Mouse (Mus musculus) forebrain, embryonic 11.5 days (tissue): Measurements from ENCODE around the gene Agpat4. TPM values are rescaled to one million over a fixed set of nuclear protein-coding genes. Genes with fewer than 3 reads are reported as not detected.

ENCODE experiments used
- ATAC-seq: fragments of 200-750 bp; cut with Nextera tagmentation; replicated peaks from 2 replicates; pipeline ENCODE4 v1.8.0; 2017; ENCODE audit warnings: moderate TSS enrichment; ENCODE audit not compliant: low FRiP score
- DNase-seq: peaks from one replicate; pipeline ENCODE4 v3.0.0-alpha.2; 2017; ENCODE audit warnings: low spot score
- H3K27ac ChIP-seq: fragments of 300-500 bp; sonication (generic); 2 replicates; pipeline ENCODE4 v1.5.1; 2014; ENCODE audit warnings: low read depth, low read length
- H3K27me3 ChIP-seq: fragments of 300-500 bp; sonication (generic); 2 replicates; pipeline ENCODE4 v1.6.1; 2014; ENCODE audit warnings: mild to moderate bottlenecking, low read length, mixed read lengths; ENCODE audit not compliant: control insufficient read depth, insufficient read depth
- H3K36me3 ChIP-seq: fragments of 300-500 bp; sonication (generic); 2 replicates; pipeline ENCODE4 v1.6.1; 2014; ENCODE audit warnings: mild to moderate bottlenecking, low read length, moderate library complexity, mixed read lengths; ENCODE audit not compliant: control insufficient read depth, insufficient read depth
- H3K4me1 ChIP-seq: fragments of 300-500 bp; sonication (generic); replicated peaks from 2 replicates; pipeline ENCODE4 v1.6.1; 2014; ENCODE audit warnings: low read length, mixed read lengths; ENCODE audit not compliant: control insufficient read depth, insufficient read depth
- H3K4me2 ChIP-seq: fragments of 300-500 bp; sonication (generic); 2 replicates; pipeline ENCODE4 v1.6.1; 2014; ENCODE audit warnings: low read depth, mild to moderate bottlenecking, low read length, moderate library complexity, mixed read lengths; ENCODE audit not compliant: severe bottlenecking
- H3K4me3 ChIP-seq: fragments of 300-500 bp; sonication (generic); 2 replicates; pipeline ENCODE4 v1.5.1; 2014; ENCODE audit warnings: low read depth, low read length
- H3K9ac ChIP-seq: fragments of 300-500 bp; sonication (generic); 2 replicates; pipeline ENCODE4 v1.6.1; 2014; ENCODE audit warnings: low read length
- H3K9me3 ChIP-seq: fragments of 300-500 bp; sonication (generic); 2 replicates; pipeline ENCODE4 v1.6.1; 2016; ENCODE audit warnings: low read length, mixed read lengths; ENCODE audit not compliant: control insufficient read depth
- WGBS: fragments of 180-500 bp; shearing (Covaris S2); extraction: QIAGEN DNeasy Blood & Tissue Kit; methylation state at CpG from one replicate; pipeline ENCODE4 v1.1.7; 2014; 5-methylcytosine and 5-hydroxymethylcytosine counted together
- polyA plus RNA-seq: library from polyadenylated mRNA; unstranded; fragments of >200 nt; fragmentation: Nextera tagmentation; extraction: Ambion mirVana; gene quantifications from 2 replicates; pipeline ENCODE4 v1.2.1, GENCODE M21; 2014

The Agpat4 gene
- polyA plus RNA-seq, 1 experiment from 2014 or later: 35.6 TPM

- Histone ChIP-seq H3K27ac (no peak overlapping the region), H3K9ac (no peak overlapping the region), H3K9me3 (no peaks in the 10 kb centered on the region), H3K4me3 (no peak overlapping the region), H3K36me3 (peaks cover 3% of the 10 kb centered on the region; the same call in 1 of the 2 replicates), H3K27me3 (no peaks in the 10 kb centered on the region), H3K4me1 (no peaks in the 10 kb centered on the region), H3K4me2 (no peak overlapping the region)
- no peak for ATAC-seq
- WGBS: 91% methylated on average over 7 of the region's 7 CpGs
- no peak for DNase-seq
These were observed 112.6 kb downstream of the Agpat4 start for GRCm38 (mm10) chr17:12231087-12231486.

- no peaks in the 10 kb centered on the region for H3K27me3 ChIP-seq
- peaks cover 3% of the 10 kb centered on the region; the same call in 1 of the 2 replicates for H3K36me3 ChIP-seq
- no peak overlapping the region for H3K27ac ChIP-seq
- DNase-seq (no peak), ATAC-seq (no peak)
- H3K4me3 ChIP-seq: no peak overlapping the region
- WGBS: 90% methylated on average over 6 of the region's 6 CpGs
- no peak overlapping the region for H3K4me2 ChIP-seq
- no peak overlapping the region for H3K9ac ChIP-seq
- no peaks in the 10 kb centered on the region for H3K9me3 ChIP-seq
- H3K4me1 ChIP-seq: no peaks in the 10 kb centered on the region
These were observed 114.2 kb downstream of the Agpat4 start for GRCm38 (mm10) chr17:12232724-12233123.

GRCm38 (mm10) chr17:12240701-12241100, 122.2 kb downstream of the Agpat4 start:
- Histone ChIP-seq H3K36me3 (peaks cover 5% of the 10 kb centered on the region; the same call in 1 of the 2 replicates), H3K4me1 (no peaks in the 10 kb centered on the region), H3K4me3 (no peak overlapping the region), H3K27ac (no peak overlapping the region), H3K27me3 (no peaks in the 10 kb centered on the region), H3K9ac (no peak overlapping the region), H3K4me2 (no peak overlapping the region), H3K9me3 (no peaks in the 10 kb centered on the region)
- ATAC-seq (no peak), DNase-seq (no peak)
- 97% methylated on average over 3 of the region's 3 CpGs for WGBS

- Histone ChIP-seq H3K4me3 (no peak overlapping the region), H3K9ac (no peak overlapping the region), H3K9me3 (peaks cover 5% of the 10 kb centered on the region; the same call in 1 of the 2 replicates), H3K27me3 (no peaks in the 10 kb centered on the region), H3K4me1 (no peaks in the 10 kb centered on the region), H3K27ac (no peak overlapping the region), H3K4me2 (no peak overlapping the region), H3K36me3 (peaks cover 7% of the 10 kb centered on the region)
- ATAC-seq (no peak), DNase-seq (no peak)
- WGBS: 95% methylated on average over 19 of the region's 19 CpGs
These were observed 131.4 kb downstream of the Agpat4 start for GRCm38 (mm10) chr17:12249783-12250504.

GRCm38 (mm10) chr17:12250581-12250980, 132.1 kb downstream of the Agpat4 start:
- DNase-seq (no peak), ATAC-seq (no peak)
- H3K4me3 ChIP-seq: no peak overlapping the region
- 96% methylated on average over 9 of the region's 9 CpGs for WGBS
- H3K27ac ChIP-seq: no peak overlapping the region
- H3K4me2 ChIP-seq: no peak overlapping the region
- no peaks in the 10 kb centered on the region for H3K27me3 ChIP-seq
- no peak overlapping the region for H3K9ac ChIP-seq
- no peaks in the 10 kb centered on the region for H3K4me1 ChIP-seq
- peaks cover 5% of the 10 kb centered on the region; the same call in 1 of the 2 replicates for H3K9me3 ChIP-seq
- H3K36me3 ChIP-seq: peaks cover 7% of the 10 kb centered on the region

- Histone ChIP-seq H3K4me3 (no peak overlapping the region), H3K9ac (no peak overlapping the region), H3K36me3 (peaks cover 4% of the 10 kb centered on the region), H3K4me2 (no peak overlapping the region), H3K4me1 (no peaks in the 10 kb centered on the region), H3K27ac (no peak overlapping the region), H3K9me3 (peaks cover 5% of the 10 kb centered on the region; the same call in 1 of the 2 replicates), H3K27me3 (no peaks in the 10 kb centered on the region)
- ATAC-seq: no peak
- no peak for DNase-seq
- WGBS: 96% methylated on average over 11 of the region's 11 CpGs
These were observed 137.6 kb downstream of the Agpat4 start for GRCm38 (mm10) chr17:12256142-12256541.

- H3K36me3 ChIP-seq: no peaks in the 10 kb centered on the region; the same call in 1 of the 2 replicates
- no peaks in the 10 kb centered on the region for H3K27me3 ChIP-seq
- DNase-seq: no peak
- no peak overlapping the region for H3K4me3 ChIP-seq
- no peaks in the 10 kb centered on the region for H3K4me1 ChIP-seq
- H3K27ac ChIP-seq: no peak overlapping the region
- H3K4me2 ChIP-seq: no peak overlapping the region
- ATAC-seq: no peak
- no peaks in the 10 kb centered on the region for H3K9me3 ChIP-seq
- no peak overlapping the region for H3K9ac ChIP-seq
- WGBS: 75% methylated on average over 6 of the region's 6 CpGs
These were observed 140.0 kb downstream of the Agpat4 start for GRCm38 (mm10) chr17:12258517-12258916.

GRCm38 (mm10) chr17:12259957-12260356, 141.5 kb downstream of the Agpat4 start:
- DNase-seq (no peak), ATAC-seq (no peak)
- WGBS: 92% methylated on average over 8 of the region's 8 CpGs
- Histone ChIP-seq H3K27ac (no peak overlapping the region), H3K4me1 (no peaks in the 10 kb centered on the region), H3K9ac (no peak overlapping the region), H3K36me3 (no peaks in the 10 kb centered on the region; the same call in 1 of the 2 replicates), H3K4me3 (no peak overlapping the region), H3K27me3 (no peaks in the 10 kb centered on the region), H3K9me3 (no peaks in the 10 kb centered on the region), H3K4me2 (no peak overlapping the region)

GRCm38 (mm10) chr17:12261376-12261775, 142.9 kb downstream of the Agpat4 start:
- Histone ChIP-seq H3K27ac (no peak overlapping the region), H3K9me3 (no peaks in the 10 kb centered on the region), H3K27me3 (no peaks in the 10 kb centered on the region), H3K4me2 (no peak overlapping the region), H3K9ac (no peak overlapping the region), H3K36me3 (no peaks in the 10 kb centered on the region; the same call in 1 of the 2 replicates), H3K4me3 (no peak overlapping the region), H3K4me1 (no peaks in the 10 kb centered on the region)
- WGBS: 93% methylated on average over 7 of the region's 7 CpGs
- ATAC-seq (no peak), DNase-seq (no peak)
